Mouse (Mus musculus) retina, adult 2 months (tissue): ENCODE data around the gene Scg5.

Source experiments
- DNase-seq: peaks from one replicate; pipeline ENCODE4 v3.0.0-alpha.2; 2012; ENCODE audit warnings: low read depth, low spot score

The Scg5 gene

GRCm38 (mm10) chr2:113806851-113807577 lies 21.9 kb downstream of the Scg5 start:
- DNase-seq = no peak

GRCm38 (mm10) chr2:113805765-113806164 lies 23.2 kb downstream of the Scg5 start:
- no peak for DNase-seq

DNA sequence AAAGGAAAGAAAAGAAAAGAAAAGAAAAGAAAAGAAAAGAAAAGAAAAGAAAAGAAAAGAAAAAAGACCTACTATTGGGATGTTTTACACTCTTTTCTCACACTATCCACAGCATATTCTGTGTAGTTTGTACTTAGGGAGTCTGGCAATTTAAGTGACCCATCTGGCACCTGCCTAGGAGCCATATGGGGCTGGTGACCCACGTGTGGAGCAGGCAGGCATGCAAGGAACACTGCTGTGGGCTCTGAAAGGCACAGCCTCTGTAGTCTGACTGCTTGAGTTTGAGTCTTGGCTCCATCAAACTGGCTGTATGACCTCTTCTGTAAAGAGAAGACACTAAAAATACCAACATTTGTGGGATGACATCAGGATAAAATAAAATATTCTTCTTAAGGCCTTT lies 25.2 kb downstream of the Scg5 start:
- DNase-seq = no peak

DNA sequence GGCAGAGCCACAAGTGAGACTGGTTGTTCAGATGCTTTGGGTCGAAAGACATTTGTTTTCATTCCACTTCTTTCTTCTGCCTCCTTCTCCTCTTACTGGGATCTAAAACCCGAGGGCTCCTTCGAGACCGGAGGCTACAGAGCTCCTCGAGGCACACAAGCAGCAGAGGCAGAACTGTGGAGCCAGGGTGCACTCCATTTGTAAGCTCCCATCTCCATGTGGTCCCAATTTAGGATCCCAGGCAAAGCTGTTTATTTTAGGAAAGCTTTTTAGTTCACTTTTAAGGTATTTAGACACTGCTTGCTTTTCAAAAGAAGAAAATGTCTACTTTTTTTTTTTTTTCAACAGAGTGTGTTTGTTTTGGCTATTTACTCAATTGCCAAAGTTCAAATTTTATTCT lies 28.1 kb downstream of the Scg5 start:
- no peak for DNase-seq

GRCm38 (mm10) chr2:113798605-113799004 lies 30.3 kb downstream of the Scg5 start:
- DNase-seq = no peak

DNA sequence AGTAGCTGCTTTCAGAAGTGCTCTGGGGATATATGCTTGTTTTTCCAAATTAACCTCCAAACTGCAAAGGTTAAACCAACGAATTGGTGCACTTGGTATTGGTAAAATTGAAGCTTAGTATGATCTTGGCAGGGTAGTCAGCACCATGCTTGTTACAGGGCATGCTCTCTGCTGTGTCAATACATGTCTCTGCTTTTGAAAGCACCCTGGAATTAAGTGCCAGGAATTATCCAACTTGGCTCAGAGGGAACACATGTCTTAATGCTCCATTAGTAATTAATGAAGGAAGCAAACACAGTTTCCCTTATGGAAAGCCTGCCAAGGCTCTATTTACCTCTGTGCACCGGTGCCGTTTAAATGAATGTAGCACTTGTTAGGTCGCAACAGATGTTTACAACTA lies 33.7 kb downstream of the Scg5 start:
- DNase-seq = no peak

GRCm38 (mm10) chr2:113793521-113793920 lies 35.4 kb downstream of the Scg5 start:
- DNase-seq = no peak

- no peak for DNase-seq
Measured at GRCm38 (mm10) chr2:113788821-113789387, 40.0 kb downstream of the Scg5 start.

DNA sequence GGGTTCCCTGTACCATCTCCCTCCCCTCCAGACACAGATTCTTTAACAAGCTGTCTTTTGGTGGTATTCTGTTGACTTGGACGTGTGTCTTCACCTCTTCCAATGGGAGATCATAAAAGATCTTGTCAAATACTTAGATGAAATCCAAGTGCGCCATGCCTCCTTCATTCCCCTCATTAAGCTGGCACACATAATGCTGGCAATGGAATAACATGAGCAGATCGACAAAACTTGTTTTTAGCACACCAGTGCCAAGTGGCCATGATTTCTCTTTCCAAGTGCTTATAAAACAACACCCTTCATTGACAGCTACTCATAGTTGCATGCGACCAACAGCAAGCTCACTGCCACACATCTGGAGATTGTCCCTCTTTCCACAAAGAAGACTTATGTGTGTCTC lies 41.0 kb downstream of the Scg5 start:
- no peak for DNase-seq

DNA sequence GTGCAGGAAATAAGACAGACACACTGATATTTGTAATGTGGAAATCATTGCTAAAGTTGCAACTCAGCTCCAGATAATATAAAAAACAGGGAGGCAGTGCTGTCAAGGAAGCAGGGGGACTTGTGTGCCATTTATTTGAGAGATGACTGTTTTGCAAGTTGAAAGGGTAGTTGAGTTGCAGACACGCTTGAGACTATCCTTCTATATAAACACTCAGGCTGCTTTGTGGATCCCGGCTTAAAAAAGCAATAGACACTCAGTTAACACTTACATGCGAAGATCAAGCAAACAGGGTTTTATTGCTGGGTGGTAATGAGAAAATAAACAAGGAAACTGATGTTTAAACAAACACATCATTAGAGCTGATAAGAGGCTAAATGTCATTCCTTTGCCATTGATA lies 44.1 kb downstream of the Scg5 start:
- DNase-seq = no peak

GRCm38 (mm10) chr2:113781521-113781920 lies 47.4 kb downstream of the Scg5 start:
- no peak for DNase-seq

- DNase-seq = no peak
Measured at GRCm38 (mm10) chr2:113781107-113781506, 47.8 kb downstream of the Scg5 start.

DNA sequence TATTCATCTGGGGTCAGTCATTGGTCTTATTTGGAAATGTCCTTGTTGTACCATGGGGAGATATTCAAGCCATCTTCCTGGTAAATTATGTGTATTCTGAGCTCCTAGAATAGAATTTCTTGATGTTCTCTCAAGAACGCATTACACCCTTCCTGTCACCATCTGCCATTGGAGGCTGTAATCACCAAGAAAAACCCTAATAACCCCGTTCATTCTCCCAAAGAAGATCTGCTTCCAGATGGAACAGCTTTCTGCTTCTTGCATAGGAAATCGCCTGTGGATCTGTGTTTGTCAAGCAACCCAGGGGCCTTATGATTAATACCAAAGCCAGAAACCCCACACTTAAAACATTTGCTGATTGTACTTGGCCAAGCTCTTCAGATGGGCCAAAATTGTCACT lies 49.6 kb downstream of the Scg5 start:
- DNase-seq = no peak

DNA sequence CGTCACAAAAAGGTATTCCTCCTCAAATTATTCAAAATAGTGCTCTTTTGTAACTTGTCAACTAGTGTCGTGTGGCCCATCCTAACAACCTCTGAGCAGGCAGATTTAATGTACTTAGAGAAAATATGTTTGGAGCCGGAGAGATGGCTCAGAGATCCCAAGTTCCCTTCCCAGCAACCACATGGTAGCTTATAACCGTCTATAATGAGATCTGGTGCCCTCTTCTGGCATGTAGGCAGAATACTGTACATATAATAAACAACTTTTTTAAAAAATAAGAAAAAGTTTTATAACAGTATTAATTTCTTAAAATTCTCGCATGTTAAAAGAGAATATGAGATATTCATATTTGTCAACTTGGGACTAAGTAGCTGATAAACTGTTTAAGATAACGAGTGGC lies 50.9 kb downstream of the Scg5 start:
- DNase-seq = no peak

GRCm38 (mm10) chr2:113776297-113776696 lies 52.6 kb downstream of the Scg5 start:
- DNase-seq = no peak

DNA sequence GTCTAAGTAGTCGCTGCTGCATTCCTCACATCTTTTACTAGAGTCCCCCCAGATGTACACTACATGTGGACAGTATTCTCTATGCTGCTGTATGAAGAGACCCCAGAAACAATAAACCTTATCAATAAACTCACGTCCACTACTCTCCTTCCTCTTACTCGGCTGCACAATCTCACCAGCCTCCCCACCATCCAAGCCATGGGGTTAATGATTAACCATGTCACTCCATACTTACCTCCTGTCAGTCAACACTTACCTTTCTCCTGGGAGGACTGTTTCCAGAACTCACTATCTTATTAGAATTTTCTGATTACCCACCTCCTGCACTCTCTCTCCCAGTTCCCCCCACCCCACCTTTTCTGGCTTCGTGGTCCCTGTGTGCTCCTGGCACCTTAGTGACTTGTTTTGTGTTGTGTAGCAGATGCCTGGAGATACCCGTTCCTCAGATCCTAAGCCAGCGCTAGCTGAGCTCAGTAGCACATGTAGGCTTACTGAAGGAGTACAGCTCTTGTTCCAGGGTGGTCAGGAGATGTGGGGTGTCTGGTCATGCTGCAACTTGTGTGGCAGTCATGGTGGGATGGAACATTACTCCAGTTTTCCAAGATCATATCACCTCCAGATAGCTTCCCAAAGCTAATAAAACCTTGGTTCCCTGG lies 54.6 kb downstream of the Scg5 start:
- DNase-seq = no peak

- DNase-seq = no peak
Measured at GRCm38 (mm10) chr2:113768541-113769303, 60.2 kb downstream of the Scg5 start.

DNA sequence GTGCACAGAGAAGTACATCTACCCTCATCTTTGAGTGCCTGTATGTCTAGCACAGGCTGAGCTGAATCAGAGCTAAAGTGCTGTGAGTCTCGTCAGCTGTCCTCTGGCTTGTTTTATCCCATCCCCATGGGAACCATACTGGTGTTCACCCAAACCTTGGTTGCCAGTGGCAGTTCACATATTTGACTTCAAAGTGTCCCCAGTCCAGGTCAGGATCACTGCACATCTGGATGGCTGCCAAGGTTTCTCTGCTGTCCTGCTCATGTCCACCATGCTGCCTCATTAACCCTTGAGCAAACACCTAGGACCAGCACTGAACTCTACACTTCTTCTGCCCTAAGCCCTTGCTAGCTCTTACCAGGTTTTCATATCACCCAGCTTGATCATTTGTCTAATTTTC lies 63.0 kb downstream of the Scg5 start:
- no peak for DNase-seq

GRCm38 (mm10) chr2:113764968-113765367 lies 64.0 kb downstream of the Scg5 start:
- no peak for DNase-seq

DNA sequence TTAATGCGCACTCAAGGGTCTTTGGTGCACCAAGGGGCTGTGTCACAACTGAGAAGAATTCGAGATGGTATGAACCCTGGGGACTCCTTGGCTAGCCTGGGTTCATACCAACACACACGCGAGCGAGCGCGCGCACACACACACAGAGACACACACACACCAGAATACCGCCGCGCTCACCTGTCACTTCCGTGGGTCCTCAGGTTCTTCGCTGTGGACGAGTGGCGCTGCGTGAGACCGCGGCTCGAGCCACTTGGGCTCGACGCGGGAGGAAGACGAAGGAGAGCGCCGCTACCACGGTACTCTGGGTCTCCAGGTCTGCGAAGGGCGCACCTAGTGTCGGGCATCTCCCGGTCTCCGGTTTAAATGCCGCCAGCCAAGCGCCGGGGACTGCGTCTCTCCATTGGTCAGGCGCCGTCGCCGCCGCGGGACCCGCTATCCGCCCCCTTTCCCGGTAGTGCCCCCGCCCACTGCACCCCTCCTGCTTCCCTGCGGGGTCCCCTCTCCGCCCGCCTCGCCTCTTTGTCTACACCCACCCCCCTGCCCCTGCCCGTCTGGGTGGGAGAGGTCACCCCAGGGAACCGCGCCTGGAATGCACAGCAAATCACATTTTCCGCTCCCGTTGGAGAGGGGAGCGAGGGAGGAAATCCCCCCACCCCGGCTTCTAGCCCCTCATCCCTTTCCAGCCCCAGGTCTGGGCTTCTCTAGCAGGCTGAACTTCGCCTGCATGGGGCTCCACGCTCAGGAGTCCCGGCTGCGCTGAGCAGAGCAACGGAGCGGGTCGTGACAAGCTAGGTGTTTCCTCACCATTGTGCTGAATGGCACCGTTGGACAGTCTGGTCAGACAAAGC lies 70.4 kb downstream of the Scg5 start, which contains the start of gene Grem1:
Grem1 (minus strand) TSS at position 336 of the 851 bp plus-strand sequence.
- no peak for DNase-seq
